Mouse (Mus musculus) B cell, adult 2 months (primary cell): ENCODE results near the gene Prkab1.

ENCODE experiments used
- DNase-seq, 2 experiments: peaks; one replicate each; pipeline ENCODE4 v3.0.0; 2022

Gene Prkab1

GRCm38 (mm10) chr5:116024327-116024739 is at the start of gene Prkab1:
Gene Prkab1, minus strand, starts transcription at chr5:116024508.
- peak; percentile 92 to 93 for DNase-seq

GRCm38 (mm10) chr5:116069618-116070017 is 45.3 kb upstream of the Prkab1 start:
- no peak for DNase-seq

GRCm38 (mm10) chr5:116052826-116053225 is 28.5 kb upstream of the Prkab1 start:
- DNase-seq = no peak

GRCm38 (mm10) chr5:116052171-116052570 is 27.9 kb upstream of the Prkab1 start:
- no peak for DNase-seq

DNA sequence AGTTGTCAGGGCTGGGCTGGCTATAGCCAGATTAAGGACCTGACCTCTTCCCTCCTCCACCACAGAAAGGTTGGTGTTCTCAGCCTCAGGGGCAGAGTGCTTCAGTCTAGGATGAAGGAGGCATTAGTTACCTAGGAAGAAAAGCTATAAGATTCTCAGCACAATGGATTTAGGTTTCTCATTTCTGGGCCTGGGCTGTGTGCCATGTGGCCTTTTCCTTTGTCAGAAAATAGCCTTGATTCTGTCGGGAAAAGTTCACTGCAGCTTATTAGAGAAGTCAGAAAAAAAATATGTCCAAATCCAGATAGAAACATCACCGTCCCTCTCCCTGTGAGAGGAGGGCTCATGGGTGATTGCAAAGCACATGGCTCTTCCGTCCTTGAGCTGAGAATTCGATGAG is 25.5 kb upstream of the Prkab1 start:
- no peak for DNase-seq

DNA sequence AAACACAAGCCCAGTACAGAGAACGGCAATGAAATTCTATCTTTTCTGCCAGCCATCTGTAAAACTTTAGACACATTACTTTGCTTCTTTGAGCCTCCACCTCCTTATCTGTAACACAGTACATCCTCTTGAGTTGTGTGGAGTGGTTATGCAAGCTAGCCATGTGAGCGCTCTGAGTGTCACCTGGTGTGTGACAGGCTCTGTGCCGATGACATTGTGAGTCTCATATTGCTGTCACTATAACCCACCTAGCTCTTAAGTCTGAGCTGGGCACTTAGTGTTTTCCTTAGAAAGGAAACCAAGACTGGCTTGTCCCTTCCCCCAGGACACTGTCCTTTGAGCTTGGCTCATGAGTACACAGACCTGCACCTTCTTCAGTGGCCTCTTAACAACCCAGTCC is 24.0 kb upstream of the Prkab1 start:
- DNase-seq = no peak

DNA sequence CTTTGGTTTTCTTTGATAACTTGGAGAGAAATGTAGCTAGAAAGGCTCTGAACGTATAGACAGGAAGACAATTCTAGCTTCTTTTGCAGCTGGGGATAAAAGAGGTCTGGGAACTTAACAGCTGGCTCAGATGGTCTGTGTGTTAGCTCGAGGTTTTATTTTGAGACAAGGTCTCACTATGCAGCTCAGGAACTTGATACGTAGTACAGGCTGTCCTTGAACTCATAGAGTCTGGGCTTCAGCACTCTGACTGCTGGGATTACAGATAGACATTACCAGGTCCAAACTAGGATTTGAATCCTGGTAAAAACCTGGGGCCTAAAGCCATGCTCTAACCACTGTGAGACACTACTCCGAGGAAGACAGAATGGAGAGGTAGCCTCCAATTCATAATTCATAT is 21.9 kb upstream of the Prkab1 start:
- no peak for DNase-seq

DNA sequence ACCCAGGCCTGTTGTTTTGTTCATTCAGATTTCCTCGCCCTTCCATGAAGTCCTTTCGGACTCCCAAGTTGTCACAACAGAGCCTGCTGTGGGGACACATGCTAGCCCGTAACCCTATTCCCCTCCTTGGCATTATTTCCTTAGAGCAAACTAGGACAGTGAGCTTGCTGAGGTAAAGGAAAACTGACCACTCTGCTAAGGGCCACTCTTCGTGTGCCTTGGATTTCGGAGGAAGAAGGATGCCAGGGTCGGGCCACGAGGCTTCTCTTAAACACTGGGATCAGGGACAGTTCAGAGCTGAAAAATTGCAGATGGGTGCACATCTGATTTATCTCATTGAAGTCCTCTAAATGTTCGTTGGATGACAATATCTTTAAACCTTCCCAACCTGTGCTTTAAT is 21.3 kb upstream of the Prkab1 start:
- no peak for DNase-seq

DNA sequence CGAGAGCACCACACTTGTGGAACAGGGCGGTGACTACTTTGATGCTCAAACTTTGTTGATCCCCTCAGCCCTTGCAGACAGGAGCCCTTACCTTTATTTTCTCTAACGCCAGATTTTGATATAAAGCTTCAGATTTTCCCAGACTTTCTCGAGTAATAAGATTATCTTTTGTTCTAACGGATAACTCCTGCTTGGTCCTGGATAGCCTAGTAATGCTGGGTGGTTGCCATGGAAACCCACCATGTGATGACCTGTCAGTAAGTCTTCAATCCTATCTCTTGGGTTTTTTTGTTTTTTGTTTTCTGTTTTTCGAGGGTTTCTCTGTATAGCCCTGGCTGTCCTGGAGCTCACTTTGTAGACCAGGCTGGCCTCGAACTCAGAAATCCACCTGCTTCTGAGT is 17.9 kb upstream of the Prkab1 start:
- DNase-seq = no peak

GRCm38 (mm10) chr5:116039706-116040105 is 15.4 kb upstream of the Prkab1 start:
- DNase-seq = no peak

DNA sequence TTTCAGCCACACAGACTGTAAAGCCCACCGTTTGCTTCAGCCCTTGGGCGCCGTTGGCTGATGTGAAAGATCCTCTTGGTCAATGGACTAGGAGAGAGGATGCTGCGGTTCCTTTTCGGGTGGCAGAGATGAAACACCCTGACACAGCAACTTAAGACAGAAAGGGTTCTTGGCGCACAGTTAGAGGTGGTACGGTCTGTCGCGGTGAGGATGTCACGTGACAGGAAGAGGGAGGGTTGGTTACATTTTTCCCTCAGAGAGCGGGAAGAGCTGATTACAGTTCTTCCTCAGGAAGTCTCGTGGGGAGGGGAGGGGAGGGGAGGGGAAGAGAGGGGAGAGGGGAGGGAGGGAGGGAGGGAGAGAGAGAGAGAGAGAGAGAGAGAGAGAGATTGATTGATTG is 13.4 kb upstream of the Prkab1 start:
- no peak for DNase-seq

DNA sequence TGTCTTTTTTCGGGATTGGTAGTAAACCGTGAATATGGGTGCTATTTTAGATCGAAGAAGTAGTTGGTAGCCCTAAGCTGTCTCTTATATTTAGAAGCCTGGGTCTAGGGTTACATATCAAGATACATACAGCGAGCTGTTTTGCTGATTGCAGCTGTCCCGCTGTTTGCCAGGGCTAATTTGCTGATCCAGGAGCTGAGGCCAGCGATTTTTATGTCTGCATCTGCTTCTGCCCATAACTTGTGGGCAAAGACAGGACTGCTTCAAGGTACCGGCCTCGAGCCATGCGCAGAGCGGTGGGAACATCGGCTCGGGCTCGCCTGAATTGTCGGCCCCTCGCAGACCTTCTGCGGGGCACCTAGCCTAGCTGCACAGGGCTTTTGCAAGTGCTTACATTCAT is 12.2 kb upstream of the Prkab1 start:
- no peak for DNase-seq

- peak; percentile 70 to 73 for DNase-seq
Observed at GRCm38 (mm10) chr5:116031190-116031577, 6.9 kb upstream of the Prkab1 start.

GRCm38 (mm10) chr5:116030566-116031189 is 6.4 kb upstream of the Prkab1 start:
- DNase-seq = no peak

DNA sequence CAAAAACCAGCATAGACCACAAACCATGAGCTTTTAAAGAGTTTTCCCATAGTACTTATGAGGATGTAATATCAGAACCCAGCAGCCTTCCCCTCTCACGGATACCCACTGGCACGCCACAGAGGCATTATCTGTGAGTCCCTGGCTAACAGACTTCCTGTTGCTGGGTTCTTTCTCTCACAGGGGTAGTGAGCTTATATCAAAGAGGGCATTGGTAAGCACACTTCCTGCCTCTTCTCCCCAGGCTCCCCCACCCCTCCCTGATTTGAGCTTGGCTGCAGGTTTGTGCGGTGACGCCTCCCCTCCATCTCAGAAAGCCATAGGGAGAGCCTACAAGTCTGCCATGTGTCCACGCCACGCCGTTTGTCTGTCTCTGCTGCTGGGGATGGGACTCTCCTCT is 4.8 kb upstream of the Prkab1 start:
- DNase-seq = peak in 1 of 2 experiments; percentile 24

DNA sequence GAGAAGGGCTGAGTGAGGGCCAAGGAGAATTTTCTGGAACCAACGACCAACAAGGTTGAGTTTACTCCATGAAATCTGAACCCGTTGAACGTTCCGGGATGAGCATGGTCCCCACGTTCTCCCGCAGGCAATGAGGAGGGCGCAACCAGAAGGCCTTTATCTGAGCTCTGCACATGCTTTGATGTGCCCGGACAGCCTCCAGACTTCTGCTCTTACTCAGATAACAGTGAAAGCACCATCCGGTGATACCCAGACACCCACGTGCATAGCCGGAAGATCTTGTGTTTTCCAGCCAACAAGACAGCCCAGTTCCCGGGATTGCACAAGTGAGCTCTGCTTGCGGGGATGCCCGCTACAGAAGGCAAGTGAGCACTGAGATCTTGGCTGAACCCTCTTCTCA is 2.3 kb upstream of the Prkab1 start:
- no peak for DNase-seq

- no peak for DNase-seq
Observed at GRCm38 (mm10) chr5:116026107-116026506, 1.8 kb upstream of the Prkab1 start.

- no peak for DNase-seq
Observed at GRCm38 (mm10) chr5:116023821-116024284, 455 bp downstream of the Prkab1 start.

DNA sequence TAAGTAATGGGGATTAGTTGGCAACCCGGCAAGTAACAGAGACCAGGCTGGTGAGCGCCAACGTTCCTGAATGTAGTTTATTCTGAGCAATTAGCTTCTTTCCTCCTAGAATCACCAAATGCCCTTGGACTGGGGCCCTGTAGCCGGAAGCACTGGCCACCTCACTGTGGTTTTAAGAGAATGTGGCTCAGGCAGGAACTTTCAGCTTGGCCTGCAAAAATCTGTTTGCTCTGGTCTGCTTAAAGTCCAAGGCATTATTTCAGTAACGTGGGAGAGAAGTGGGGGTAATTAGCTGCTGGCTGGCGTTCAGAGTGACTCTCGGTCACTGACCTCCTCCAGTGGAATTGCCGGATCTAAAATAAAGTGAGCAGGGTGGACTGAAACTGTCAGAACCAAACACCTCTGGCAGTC is 1.1 kb downstream of the Prkab1 start:
- DNase-seq = no peak

- DNase-seq = no peak
Observed at GRCm38 (mm10) chr5:116022658-116023200, 1.6 kb downstream of the Prkab1 start.

- DNase-seq = no peak
Observed at GRCm38 (mm10) chr5:116022131-116022530, 2.2 kb downstream of the Prkab1 start.

GRCm38 (mm10) chr5:116021552-116021951 is 2.8 kb downstream of the Prkab1 start:
- DNase-seq = no peak

GRCm38 (mm10) chr5:116019371-116019770 is 4.9 kb downstream of the Prkab1 start:
- no peak for DNase-seq

GRCm38 (mm10) chr5:116018784-116019183 is 5.5 kb downstream of the Prkab1 start:
- no peak for DNase-seq

DNA sequence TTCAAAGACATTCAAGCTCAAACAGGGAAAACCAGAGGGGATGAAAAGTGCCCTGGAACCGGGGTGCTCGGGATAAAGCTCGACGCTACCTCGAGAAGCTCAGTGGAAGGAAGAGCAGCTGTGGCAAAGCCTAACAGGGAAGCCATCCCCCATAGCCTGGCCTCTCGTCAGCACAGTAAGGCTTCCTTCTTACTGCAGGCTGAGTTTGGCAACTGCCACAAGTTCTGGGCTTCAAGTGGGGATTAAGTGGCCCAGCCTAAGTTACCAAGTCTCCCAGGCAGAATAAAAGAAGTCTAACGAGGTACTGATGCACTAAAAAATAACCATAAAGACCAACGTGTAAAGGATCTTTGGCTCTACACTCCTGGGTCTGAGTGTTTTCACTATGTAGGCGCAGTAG is 6.1 kb downstream of the Prkab1 start:
- no peak for DNase-seq
